ENCODE assay signal across 19 mouse cellular contexts in the genomic region with DNA sequence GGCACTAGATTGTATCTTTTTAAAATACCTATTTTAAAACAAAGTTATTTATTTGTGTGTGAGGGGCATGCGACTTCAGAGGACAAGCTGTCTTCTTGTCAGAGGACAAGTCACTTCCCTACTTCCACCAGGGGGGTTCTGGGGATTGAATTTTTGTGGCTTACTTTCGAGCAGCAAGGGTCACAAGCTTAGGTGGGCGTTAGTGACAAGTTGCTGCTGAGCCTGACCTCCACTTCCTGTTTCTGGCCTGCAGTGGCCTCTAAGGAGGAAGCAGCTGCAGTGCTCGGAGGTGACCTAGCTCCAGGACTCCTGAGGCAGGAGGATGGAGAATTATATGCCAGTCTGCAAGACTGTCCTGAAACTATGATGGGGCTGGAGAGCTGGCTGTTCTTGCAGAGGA. TPM values are rescaled to one million over a fixed set of nuclear protein-coding genes. Genes with fewer than 3 reads are reported as not detected.
DNase-seq lines count a peak whose midpoint lies in the region; ATAC-seq and TF ChIP-seq lines count a peak whose summit lies in the region.
"Had no signal": no experiment of that assay in that cellular context is flagged by ENCODE, and none has a peak within 500 bp of the region (broad histone marks: within the 10 kb centered on the region; RNA-seq: fewer than 3 reads in every experiment).

No protein-coding gene starts in this region.

- in situ Hi-C loops in CH12.LX (cut with MboI; ENCODE audit: low pct_ligation_motif_present, low pct_unique_long_range_greater_than_20kb, low sequenced_read_pairs), result no loop called here

- peaks cover 20% of the 10 kb centered on the region for H3K79me2 ChIP-seq in CH12.LX (replicated peaks; ENCODE audit: control insufficient read depth, extremely low read depth, insufficient read depth, poor library complexity, severe bottlenecking)

- TF ChIP-seq CTCF in CH12.LX (conservative IDR thresholded peaks at IDR 0.05 in 1 of 2, IDR thresholded peaks at IDR 0.05 in 1 of 2; ENCODE audit: low read depth in 2 of 2, low read length in 2 of 2), result no peak

- TF ChIP-seq POLR2A in CH12.LX (IDR thresholded peaks at IDR 0.05; ENCODE audit: low read depth, low read length), result no peak

- dilution Hi-C loops in CH12.LX (cut with MboI; ENCODE audit: extremely low pct_ligation_motif_present, extremely low pct_unique_long_range_greater_than_20kb, low sequenced_read_pairs), result no loop called here

- H3K9ac ChIP-seq in liver, embryonic 11.5 days (ENCODE audit: low read depth, low read length), result no peak overlapping the region; the same call in 1 of the 2 replicates
- H3K9ac ChIP-seq in CH12.LX (ENCODE audit: insufficient read depth, low read depth), result no peak overlapping the region
- no peak overlapping the region; the same call in 1 of the 2 replicates for H3K9ac ChIP-seq in forebrain, embryonic 13.5 days

- H3K4me3 ChIP-seq in liver, embryonic 11.5 days (ENCODE audit: low read depth, low read length), result no peak overlapping the region; the same call in 1 of the 2 replicates
- peak overlapping the region in 1 of 3 experiments; percentile 86 for H3K4me3 ChIP-seq in CH12.LX (replicated peaks in 1 of 3; ENCODE audit: low read depth in 2 of 3, low read length in 2 of 3, poor library complexity in 1 of 3)
- no peak overlapping the region for H3K4me3 ChIP-seq in forebrain, embryonic 13.5 days

- no peaks in the 10 kb centered on the region for H3K9me3 ChIP-seq in liver, embryonic 11.5 days (ENCODE audit: control insufficient read depth, low read length)
- H3K9me3 ChIP-seq in CH12.LX (replicated peaks; ENCODE audit: low read length), result peaks cover 4% of the 10 kb centered on the region
- H3K9me3 ChIP-seq in forebrain, embryonic 13.5 days (replicated peaks), result no peaks in the 10 kb centered on the region
- H3K9me3 ChIP-seq: heart, embryonic 13.5 days; liver, embryonic 13.5 days had no signal

- no peak for DNase-seq in liver, embryonic 11.5 days (ENCODE audit: low spot score)
- DNase-seq in liver, result no peak
- no peak for DNase-seq in CH12.LX (ENCODE audit: extremely low read depth)
- no peak for DNase-seq in adrenal gland, adult 18-20 months (ENCODE audit: low spot score in 2 of 2)
- DNase-seq: adrenal gland, postnatal 36 days; cerebellum, postnatal 14 days; gastrocnemius, postnatal 36 days; liver, embryonic 13.5 days; thymus, adult 18-20 months had no signal

- H3K4me1 ChIP-seq in liver, embryonic 11.5 days (replicated peaks; ENCODE audit: control insufficient read depth, insufficient read depth, low read length), result peaks cover 13% of the 10 kb centered on the region
- peaks cover 16 to 49% of the 10 kb centered on the region in 2 experiments for H3K4me1 ChIP-seq in CH12.LX (ENCODE audit: control insufficient read depth in 1 of 2, insufficient read depth in 2 of 2)
- H3K4me1 ChIP-seq in forebrain, embryonic 13.5 days, result peaks cover 15% of the 10 kb centered on the region

- H3K4me2 ChIP-seq in liver, embryonic 11.5 days, result no peak overlapping the region
- H3K4me2 ChIP-seq in CH12.LX (ENCODE audit: insufficient read depth, low read depth, poor library complexity, severe bottlenecking), result 0 out of 2 replicates have a peak overlapping the region, but pooled peaks have one; percentile 83
- no peak overlapping the region for H3K4me2 ChIP-seq in forebrain, embryonic 13.5 days

- ATAC-seq in liver, embryonic 11.5 days (replicated peaks; ENCODE audit: low FRiP score), result no peak
- ATAC-seq in granulocyte monocyte progenitor cell, adult 5-6 weeks (replicated peaks; ENCODE audit: poor library complexity, severe bottlenecking), result peak; percentile 69
- peak; percentile 54 for ATAC-seq in monocyte, adult 5-6 weeks (replicated peaks; ENCODE audit: insufficient number of reproducible peaks, low FRiP score, low TSS enrichment, poor library complexity, severe bottlenecking)
- no peak for ATAC-seq in forebrain, embryonic 13.5 days
- ATAC-seq: activated CD4-positive, CD25-positive, alpha-beta regulatory T cell, adult 4 months had no signal

- H3K27ac ChIP-seq in liver, embryonic 11.5 days (ENCODE audit: low read depth, low read length), result peak overlapping the region; percentile 43; the same call in 1 of the 2 replicates
- peak overlapping the region; percentile 7; the same call in 1 of the 2 replicates for H3K27ac ChIP-seq in CH12.LX (ENCODE audit: insufficient read depth, low read depth)
- H3K27ac ChIP-seq in forebrain, embryonic 13.5 days, result no peak overlapping the region
- H3K27ac ChIP-seq: heart, embryonic 13.5 days; liver, embryonic 13.5 days had no signal

- no peaks in the 10 kb centered on the region for H3K27me3 ChIP-seq in liver, embryonic 11.5 days (replicated peaks; ENCODE audit: control insufficient read depth, insufficient read depth, low read length)
- no peaks in the 10 kb centered on the region for H3K27me3 ChIP-seq in CH12.LX (replicated peaks)
- H3K27me3 ChIP-seq in forebrain, embryonic 13.5 days, result no peaks in the 10 kb centered on the region
- H3K27me3 ChIP-seq: heart, embryonic 13.5 days; liver, embryonic 13.5 days had no signal

- TF ChIP-seq EP300 in CH12.LX (IDR thresholded peaks at IDR 0.05; ENCODE audit: low read length), result 0 out of 2 replicates have a peak, but pooled peaks have one; percentile 33

- TF ChIP-seq RAD21 in CH12.LX (IDR thresholded peaks at IDR 0.05; ENCODE audit: low read depth, low read length), result no peak

- H3K36me3 ChIP-seq in liver, embryonic 11.5 days (ENCODE audit: control insufficient read depth, insufficient read depth, low read length), result peaks cover 31% of the 10 kb centered on the region
- peaks cover 40 to 74% of the 10 kb centered on the region in 2 experiments for H3K36me3 ChIP-seq in CH12.LX (replicated peaks in 1 of 2; ENCODE audit: control insufficient read depth in 1 of 2, insufficient read depth in 1 of 2, low read length in 1 of 2)
- H3K36me3 ChIP-seq in forebrain, embryonic 13.5 days (ENCODE audit: poor library complexity, severe bottlenecking), result peaks cover 51% of the 10 kb centered on the region

- 34% methylated on average over 4 of the region's 4 CpGs for WGBS in liver, embryonic 11.5 days
- 74% methylated on average over 4 of the region's 4 CpGs for WGBS in forebrain, embryonic 13.5 days

RNA-seq across cellular contexts. Expression of gene Colgalt1, which starts 2.6 kb away (rescaled TPM):
- 45.2 and 45.4 TPM in 2 replicates for polyA plus RNA-seq in liver, embryonic 11.5 days (2014; fragmentation: Nextera tagmentation; extraction: Ambion mirVana)
- total RNA-seq in CH12.LX (2012; rRNA removed) (85.3 and 92.0 TPM in 2 replicates), CH12.LX (2014; rRNA removed) (68.7 and 72.0 TPM in 2 replicates)
- polyA plus RNA-seq in CH12.LX (2012; ENCODE audit: insufficient read length, low read depth), result 72.0 and 73.7 TPM in 2 replicates
- 93.8 and 107 TPM in 2 replicates for total RNA-seq in granulocyte monocyte progenitor cell, adult 5-6 weeks (2014; fragmentation: Nextera tagmentation)
- total RNA-seq in granulocyte monocyte progenitor cell, adult 5-6 weeks (2017), result 77.1 and 84.4 TPM in 2 replicates
- 39.9 to 78.4 TPM (median 65.4 TPM) in 3 replicates for total RNA-seq in monocyte, adult 5-6 weeks (2017)
- 10 to 100 TPM; 48.4 to 61.1 TPM for total RNA-seq in adrenal gland, adult 18-20 months (2021)
- polyA plus RNA-seq in forebrain, embryonic 13.5 days (2015; fragmentation: Nextera tagmentation; extraction: Ambion mirVana), result 37.5 and 39.9 TPM in 2 replicates

RNA-seq across cellular contexts. Expression of gene Fam129c, which starts 16.0 kb away (rescaled TPM):
- 0.88 and 3.8 TPM in 2 replicates for polyA plus RNA-seq in liver, embryonic 11.5 days (2014; fragmentation: Nextera tagmentation; extraction: Ambion mirVana)
- total RNA-seq in CH12.LX (2012; rRNA removed) (95.2 and 136 TPM in 2 replicates), CH12.LX (2014; rRNA removed) (86.3 and 89.2 TPM in 2 replicates)
- polyA plus RNA-seq in CH12.LX (2012; ENCODE audit: insufficient read length, low read depth), result 92.8 and 98.6 TPM in 2 replicates
- total RNA-seq in granulocyte monocyte progenitor cell, adult 5-6 weeks (2014; fragmentation: Nextera tagmentation), result 11.6 and 11.7 TPM in 2 replicates
- total RNA-seq in granulocyte monocyte progenitor cell, adult 5-6 weeks (2017), result 0.69 and 6.1 TPM in 2 replicates
- total RNA-seq in monocyte, adult 5-6 weeks (2017), result 6.3 to 12.8 TPM (median 6.9 TPM) in 3 replicates
- 1 to 10 TPM; 2.9 to 3.5 TPM for total RNA-seq in adrenal gland, adult 18-20 months (2021)
- 5.1 and 6.2 TPM in 2 replicates for polyA plus RNA-seq in forebrain, embryonic 13.5 days (2015; fragmentation: Nextera tagmentation; extraction: Ambion mirVana)

RNA-seq across cellular contexts. Expression of gene Pgls, which starts 21.4 kb away (rescaled TPM):
- 200 TPM in 2 replicates for polyA plus RNA-seq in liver, embryonic 11.5 days (2014; fragmentation: Nextera tagmentation; extraction: Ambion mirVana)
- total RNA-seq in CH12.LX (2012; rRNA removed) (183 and 215 TPM in 2 replicates), CH12.LX (2014; rRNA removed) (94.2 and 118 TPM in 2 replicates)
- 72.5 and 74.9 TPM in 2 replicates for polyA plus RNA-seq in CH12.LX (2012; ENCODE audit: insufficient read length, low read depth)
- total RNA-seq in granulocyte monocyte progenitor cell, adult 5-6 weeks (2014; fragmentation: Nextera tagmentation), result 143 and 180 TPM in 2 replicates
- total RNA-seq in granulocyte monocyte progenitor cell, adult 5-6 weeks (2017), result 155 and 185 TPM in 2 replicates
- total RNA-seq in monocyte, adult 5-6 weeks (2017), result 31.2 to 49.8 TPM (median 36.8 TPM) in 3 replicates
- 100 to 1,000 TPM; 122 to 137 TPM for total RNA-seq in adrenal gland, adult 18-20 months (2021)
- 201 and 206 TPM in 2 replicates for polyA plus RNA-seq in forebrain, embryonic 13.5 days (2015; fragmentation: Nextera tagmentation; extraction: Ambion mirVana)

RNA-seq across cellular contexts. Expression of gene Slc27a1, which starts 44.7 kb away (rescaled TPM):
- polyA plus RNA-seq in liver, embryonic 11.5 days (2014; fragmentation: Nextera tagmentation; extraction: Ambion mirVana), result 6.2 and 7.0 TPM in 2 replicates
- 2.7 and 4.0 TPM in 2 replicates for total RNA-seq in CH12.LX (2012; rRNA removed)
- total RNA-seq in CH12.LX (2014; rRNA removed), result 1.8 and 2.3 TPM in 2 replicates
- 2.3 and 2.4 TPM in 2 replicates for polyA plus RNA-seq in CH12.LX (2012; ENCODE audit: insufficient read length, low read depth)
- total RNA-seq in granulocyte monocyte progenitor cell, adult 5-6 weeks (2014; fragmentation: Nextera tagmentation), result 7.8 and 10.2 TPM in 2 replicates
- 3.3 and 6.2 TPM in 2 replicates for total RNA-seq in granulocyte monocyte progenitor cell, adult 5-6 weeks (2017)
- total RNA-seq in monocyte, adult 5-6 weeks (2017), result 0.53 to 1.2 TPM (median 0.76 TPM) in 3 replicates
- total RNA-seq in adrenal gland, adult 18-20 months (2021), result 100 to 1,000 TPM; 141 to 234 TPM
- 59.9 and 61.0 TPM in 2 replicates for polyA plus RNA-seq in forebrain, embryonic 13.5 days (2015; fragmentation: Nextera tagmentation; extraction: Ambion mirVana)

RNA-seq across cellular contexts. Expression of gene Nxnl1, which starts 47.0 kb away (rescaled TPM):
- polyA plus RNA-seq in liver, embryonic 11.5 days (2014; fragmentation: Nextera tagmentation; extraction: Ambion mirVana), result 0.23 and 0.30 TPM in 2 replicates
- 0.04 TPM in 1 of 2 replicates, not detected in the other for total RNA-seq in CH12.LX (2012; rRNA removed)
- total RNA-seq in CH12.LX (2014; rRNA removed), result not detected in 2 replicates
- 0.08 TPM in 1 of 2 replicates, not detected in the other for polyA plus RNA-seq in CH12.LX (2012; ENCODE audit: insufficient read length, low read depth)
- total RNA-seq in granulocyte monocyte progenitor cell, adult 5-6 weeks (2014; fragmentation: Nextera tagmentation), result not detected in 2 replicates
- total RNA-seq in granulocyte monocyte progenitor cell, adult 5-6 weeks (2017), result 0.36 TPM in 1 of 2 replicates, not detected in the other
- total RNA-seq in monocyte, adult 5-6 weeks (2017), result not detected in 3 replicates
- total RNA-seq in adrenal gland, adult 18-20 months (2021), result 1 to 10 TPM in 1 of 2 experiments, under 1 TPM in 1; 0.64 to 1.0 TPM
- 0.06 TPM in 1 of 2 replicates, not detected in the other for polyA plus RNA-seq in forebrain, embryonic 13.5 days (2015; fragmentation: Nextera tagmentation; extraction: Ambion mirVana)
- total RNA-seq: layer of hippocampus, postnatal 10 days; left cerebral cortex, postnatal 10 days had no signal
- polyA plus RNA-seq: frontal cortex, adult 2 months; heart, embryonic 13.5 days; hindbrain, embryonic 11.5 days; intestine, embryonic 14.5 days had no signal

Comparison
In these comparisons a context has a peak if more than half of its experiments do, and no peak if none do; other contexts are left out.
1. ATAC-seq: peak in granulocyte monocyte progenitor cell, adult 5-6 weeks (single experiment) and monocyte, adult 5-6 weeks (single experiment); none in liver, embryonic 11.5 days (single experiment) and forebrain, embryonic 13.5 days (single experiment).